Comparison of ENCODE assay signal across 10 mouse cellular contexts in the genomic region with DNA sequence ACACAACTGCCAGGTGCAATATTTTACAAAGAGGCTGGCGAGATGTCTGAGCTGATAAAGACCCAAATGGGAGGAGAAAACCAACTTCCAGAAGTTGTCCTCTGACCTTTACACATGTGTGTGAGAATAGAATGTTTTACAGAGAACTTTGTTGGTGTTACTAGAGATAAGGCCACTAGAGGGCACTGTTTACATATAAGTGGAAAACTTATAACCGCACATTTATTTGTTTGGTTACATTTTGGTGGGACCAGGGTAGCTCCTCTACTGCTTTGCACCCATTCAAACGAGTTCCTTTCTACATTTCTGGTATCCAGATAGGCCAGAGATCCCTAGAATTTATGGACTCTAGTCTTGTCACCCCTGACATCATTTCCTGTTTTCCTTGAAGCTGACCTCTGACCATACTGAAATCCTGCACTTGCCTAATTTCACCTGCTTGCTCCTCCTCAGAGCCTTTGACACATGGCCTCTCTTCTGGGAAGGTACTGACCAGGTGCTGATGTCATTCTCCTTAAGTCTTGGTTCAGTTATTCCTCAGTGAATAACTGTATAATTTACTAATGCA. TPM values are rescaled to one million over a fixed set of nuclear protein-coding genes. Genes with fewer than 3 reads are reported as not detected.
DNase-seq lines count a peak whose midpoint lies in the region; ATAC-seq lines count a peak whose summit lies in the region.
"Had no signal": no experiment of that assay in that cellular context is flagged by ENCODE, and none has a peak within 500 bp of the region (broad histone marks: within the 10 kb centered on the region; RNA-seq: fewer than 3 reads in every experiment).

No protein-coding gene starts in this region.

- H3K4me1 ChIP-seq in heart, embryonic 12.5 days (replicated peaks), result peaks cover 13% of the 10 kb centered on the region
- H3K4me1 ChIP-seq in midbrain, embryonic 10.5 days, result peaks cover 13% of the 10 kb centered on the region
- peaks cover 10% of the 10 kb centered on the region for H3K4me1 ChIP-seq in midbrain, embryonic 13.5 days (replicated peaks)

- no peak overlapping the region for H3K4me3 ChIP-seq in heart, embryonic 12.5 days
- no peak overlapping the region for H3K4me3 ChIP-seq in midbrain, embryonic 10.5 days
- H3K4me3 ChIP-seq in midbrain, embryonic 13.5 days (replicated peaks), result no peak overlapping the region
- H3K4me3 ChIP-seq: embryonic facial prominence, embryonic 12.5 days; stomach, embryonic 15.5 days had no signal

- H3K9me3 ChIP-seq in heart, embryonic 12.5 days (replicated peaks), result no peaks in the 10 kb centered on the region; the same call in 1 of the 2 replicates
- H3K9me3 ChIP-seq in midbrain, embryonic 10.5 days (replicated peaks), result no peaks in the 10 kb centered on the region
- H3K9me3 ChIP-seq in midbrain, embryonic 13.5 days, result no peaks in the 10 kb centered on the region
- H3K9me3 ChIP-seq: embryonic facial prominence, embryonic 12.5 days; stomach, embryonic 15.5 days had no signal

- no peaks in the 10 kb centered on the region for H3K27me3 ChIP-seq in heart, embryonic 12.5 days (replicated peaks)
- no peaks in the 10 kb centered on the region for H3K27me3 ChIP-seq in midbrain, embryonic 10.5 days (ENCODE audit: low read depth, poor library complexity, severe bottlenecking)
- H3K27me3 ChIP-seq in midbrain, embryonic 13.5 days, result no peaks in the 10 kb centered on the region
- H3K27me3 ChIP-seq: embryonic facial prominence, embryonic 12.5 days; stomach, embryonic 15.5 days had no signal

- no peak overlapping the region for H3K27ac ChIP-seq in heart, embryonic 12.5 days (ENCODE audit: poor library complexity, severe bottlenecking)
- no peak overlapping the region for H3K27ac ChIP-seq in midbrain, embryonic 10.5 days (replicated peaks)
- H3K27ac ChIP-seq in midbrain, embryonic 13.5 days, result no peak overlapping the region
- H3K27ac ChIP-seq: embryonic facial prominence, embryonic 12.5 days; stomach, embryonic 15.5 days had no signal

- H3K36me3 ChIP-seq in heart, embryonic 12.5 days, result no peaks in the 10 kb centered on the region
- no peaks in the 10 kb centered on the region for H3K36me3 ChIP-seq in midbrain, embryonic 10.5 days
- H3K36me3 ChIP-seq in midbrain, embryonic 13.5 days, result no peaks in the 10 kb centered on the region
- H3K36me3 ChIP-seq: embryonic facial prominence, embryonic 12.5 days; stomach, embryonic 15.5 days had no signal

- H3K4me2 ChIP-seq in heart, embryonic 12.5 days, result no peak overlapping the region
- no peak overlapping the region for H3K4me2 ChIP-seq in midbrain, embryonic 13.5 days (replicated peaks)
- H3K4me2 ChIP-seq: embryonic facial prominence, embryonic 12.5 days; stomach, embryonic 15.5 days had no signal

- ATAC-seq in heart, embryonic 12.5 days (ENCODE audit: insufficient number of reproducible peaks, low FRiP score), result no peak
- no peak for ATAC-seq in midbrain, embryonic 13.5 days

- no peak overlapping the region for H3K9ac ChIP-seq in heart, embryonic 12.5 days
- H3K9ac ChIP-seq in midbrain, embryonic 13.5 days (replicated peaks), result no peak overlapping the region
- H3K9ac ChIP-seq: embryonic facial prominence, embryonic 12.5 days; stomach, embryonic 15.5 days had no signal

- under 1% methylated on average over 3 of the region's 3 CpGs for WGBS in heart, embryonic 12.5 days
- WGBS in midbrain, embryonic 10.5 days, result 1% methylated on average over 3 of the region's 3 CpGs
- 3% methylated on average over 3 of the region's 3 CpGs for WGBS in midbrain, embryonic 13.5 days

- DNase-seq in heart, adult 18-20 months, result peak; percentile 29 to 79
- DNase-seq in midbrain, embryonic 10.5 days (ENCODE audit: low spot score), result peak; percentile 13
- DNase-seq in adipocyte (ENCODE audit: low spot score), result peak; percentile 80
- DNase-seq in lung, postnatal 14 days, result peak; percentile 34
- DNase-seq in spleen, adult 18-20 months, result no peak
- no peak for DNase-seq in frontal cortex, postnatal 10 days (ENCODE audit: low spot score in 2 of 2)

RNA-seq across cellular contexts. Expression of a gene that starts 3.1 kb away (rescaled TPM):
- 10 to 100 TPM; 57.7 to 58.6 TPM for total RNA-seq in heart, adult 18-20 months (2021)
- 89.0 and 93.6 TPM in 2 replicates for polyA plus RNA-seq in heart, embryonic 12.5 days (2016; fragmentation: Nextera tagmentation; extraction: Ambion mirVana)
- polyA plus RNA-seq in midbrain, embryonic 10.5 days (2016; fragmentation: Nextera tagmentation; extraction: Ambion mirVana), result 22.9 and 25.3 TPM in 2 replicates
- 12.9 and 13.6 TPM in 2 replicates for polyA plus RNA-seq in midbrain, embryonic 13.5 days (2015; fragmentation: Nextera tagmentation; extraction: Ambion mirVana)

RNA-seq across cellular contexts. Expression of a gene that starts 40.5 kb away (rescaled TPM):
- total RNA-seq in heart, adult 18-20 months (2021), result 10 to 100 TPM in 1 of 2 experiments, 1 to 10 TPM in 1; 8.6 to 10.9 TPM
- 21.7 and 22.1 TPM in 2 replicates for polyA plus RNA-seq in heart, embryonic 12.5 days (2016; fragmentation: Nextera tagmentation; extraction: Ambion mirVana)
- polyA plus RNA-seq in midbrain, embryonic 10.5 days (2016; fragmentation: Nextera tagmentation; extraction: Ambion mirVana), result 9.5 and 12.6 TPM in 2 replicates
- polyA plus RNA-seq in midbrain, embryonic 13.5 days (2015; fragmentation: Nextera tagmentation; extraction: Ambion mirVana), result 3.6 and 4.1 TPM in 2 replicates

RNA-seq across cellular contexts. Expression of a gene that starts 55.1 kb away (rescaled TPM):
- total RNA-seq in heart, adult 18-20 months (2021), result 100 to 1,000 TPM; 218 to 254 TPM
- 266 and 280 TPM in 2 replicates for polyA plus RNA-seq in heart, embryonic 12.5 days (2016; fragmentation: Nextera tagmentation; extraction: Ambion mirVana)
- 143 and 159 TPM in 2 replicates for polyA plus RNA-seq in midbrain, embryonic 10.5 days (2016; fragmentation: Nextera tagmentation; extraction: Ambion mirVana)
- 104 TPM in 2 replicates for polyA plus RNA-seq in midbrain, embryonic 13.5 days (2015; fragmentation: Nextera tagmentation; extraction: Ambion mirVana)

Comparison
In these comparisons a context has a peak if more than half of its experiments do, and no peak if none do; other contexts are left out.
1. DNase-seq: peak in heart, adult 18-20 months (2 of 2), midbrain, embryonic 10.5 days (single experiment), adipocyte (single experiment) and lung, postnatal 14 days (single experiment); none in spleen, adult 18-20 months (0 of 2) and frontal cortex, postnatal 10 days (0 of 2).